Mouse (Mus musculus): ENCODE data around the gene Tex48. TPM values are rescaled to one million over a fixed set of nuclear protein-coding genes. Genes with fewer than 3 reads are reported as not detected.

Gene Tex48
- polyA plus RNA-seq, 1 experiment from 2014 or later, result not detected

DNA sequence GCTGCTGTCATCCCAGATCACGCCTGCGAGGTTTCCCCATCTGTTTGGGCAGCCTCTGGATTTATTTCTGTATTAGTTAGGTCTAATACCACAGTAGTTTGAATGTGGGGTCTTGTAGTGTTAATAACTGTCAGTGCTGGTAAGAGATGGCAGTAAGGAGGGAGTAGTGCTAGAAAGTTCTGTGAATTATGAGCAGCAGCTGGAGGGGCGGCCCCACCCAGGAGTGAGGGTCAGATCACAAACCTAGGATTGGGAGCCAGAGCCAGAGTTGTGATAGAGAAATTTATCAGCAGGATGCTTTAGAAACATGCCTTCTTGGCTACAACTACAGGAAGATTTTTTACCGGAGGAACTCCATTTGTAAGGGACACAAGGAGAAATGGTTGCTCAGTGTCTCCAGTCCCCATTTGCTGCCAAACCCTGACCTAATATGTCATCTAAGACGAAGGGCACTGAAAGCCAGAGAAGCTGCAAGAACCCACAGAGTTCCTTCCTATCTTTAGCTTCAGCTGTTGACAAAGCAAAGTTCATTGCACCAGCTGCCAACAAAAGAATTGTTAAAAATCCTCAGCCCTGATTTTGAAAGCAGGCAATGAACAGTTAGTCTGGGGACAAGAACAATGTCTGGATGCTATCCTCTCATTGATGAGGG lies 27.6 kb downstream of the Tex48 start:
- Histone ChIP-seq H3K4me3 (replicated peaks) (no peak overlapping the region), H3K27ac (no peak overlapping the region), H3K9me3 (no peaks in the 10 kb centered on the region), H3K9ac (replicated peaks) (no peak overlapping the region), H3K36me3 (no peaks in the 10 kb centered on the region), H3K4me1 (replicated peaks) (no peaks in the 10 kb centered on the region; the same call in 1 of the 2 replicates), H3K27me3 (no peaks in the 10 kb centered on the region), H3K4me2 (no peak overlapping the region)
- ATAC-seq (ENCODE audit: insufficient number of reproducible peaks, insufficient read depth, low FRiP score, low TSS enrichment, low read depth), result no peak
- WGBS, result 79% methylated on average over 5 of the region's 5 CpGs

- Histone ChIP-seq H3K9me3 (no peaks in the 10 kb centered on the region), H3K4me1 (replicated peaks) (no peaks in the 10 kb centered on the region; the same call in 1 of the 2 replicates), H3K27ac (no peak overlapping the region), H3K27me3 (no peaks in the 10 kb centered on the region), H3K9ac (replicated peaks) (no peak overlapping the region), H3K36me3 (no peaks in the 10 kb centered on the region), H3K4me3 (replicated peaks) (no peak overlapping the region), H3K4me2 (no peak overlapping the region)
- ATAC-seq (ENCODE audit: insufficient number of reproducible peaks, insufficient read depth, low FRiP score, low TSS enrichment, low read depth), result no peak
- 85% methylated on average over 4 of the region's 4 CpGs for WGBS
Measured at GRCm38 (mm10) chr4:63590538-63590937, 31.7 kb downstream of the Tex48 start.

- Histone ChIP-seq H3K36me3 (no peaks in the 10 kb centered on the region), H3K27me3 (no peaks in the 10 kb centered on the region), H3K4me1 (replicated peaks) (no peaks in the 10 kb centered on the region; the same call in 1 of the 2 replicates), H3K27ac (no peak overlapping the region), H3K4me3 (replicated peaks) (no peak overlapping the region), H3K4me2 (no peak overlapping the region), H3K9me3 (no peaks in the 10 kb centered on the region), H3K9ac (replicated peaks) (no peak overlapping the region)
- no peak for ATAC-seq (ENCODE audit: insufficient number of reproducible peaks, insufficient read depth, low FRiP score, low TSS enrichment, low read depth)
- 84% methylated on average over 7 of the region's 7 CpGs for WGBS
Measured at GRCm38 (mm10) chr4:63589987-63590386, 32.2 kb downstream of the Tex48 start.

GRCm38 (mm10) chr4:63586240-63586639 lies 36.0 kb downstream of the Tex48 start:
- Histone ChIP-seq H3K4me3 (replicated peaks) (no peak overlapping the region), H3K9ac (replicated peaks) (no peak overlapping the region), H3K9me3 (no peaks in the 10 kb centered on the region), H3K4me2 (no peak overlapping the region), H3K36me3 (peaks cover 10% of the 10 kb centered on the region; the same call in 1 of the 2 replicates), H3K27me3 (no peaks in the 10 kb centered on the region), H3K27ac (no peak overlapping the region), H3K4me1 (replicated peaks) (peaks cover 20% of the 10 kb centered on the region)
- WGBS, result 88% methylated on average over 2 of the region's 2 CpGs
- ATAC-seq (ENCODE audit: insufficient number of reproducible peaks, insufficient read depth, low FRiP score, low TSS enrichment, low read depth), result no peak

- Histone ChIP-seq H3K4me2 (no peak overlapping the region), H3K4me3 (replicated peaks) (no peak overlapping the region), H3K9me3 (no peaks in the 10 kb centered on the region), H3K36me3 (peaks cover 10% of the 10 kb centered on the region; the same call in 1 of the 2 replicates), H3K4me1 (replicated peaks) (peaks cover 23% of the 10 kb centered on the region), H3K27ac (no peak overlapping the region), H3K27me3 (no peaks in the 10 kb centered on the region), H3K9ac (replicated peaks) (no peak overlapping the region)
- ATAC-seq (ENCODE audit: insufficient number of reproducible peaks, insufficient read depth, low FRiP score, low TSS enrichment, low read depth), result no peak
- 93% methylated on average over 10 of the region's 10 CpGs for WGBS
Measured at GRCm38 (mm10) chr4:63585216-63585615, 37.0 kb downstream of the Tex48 start.

DNA sequence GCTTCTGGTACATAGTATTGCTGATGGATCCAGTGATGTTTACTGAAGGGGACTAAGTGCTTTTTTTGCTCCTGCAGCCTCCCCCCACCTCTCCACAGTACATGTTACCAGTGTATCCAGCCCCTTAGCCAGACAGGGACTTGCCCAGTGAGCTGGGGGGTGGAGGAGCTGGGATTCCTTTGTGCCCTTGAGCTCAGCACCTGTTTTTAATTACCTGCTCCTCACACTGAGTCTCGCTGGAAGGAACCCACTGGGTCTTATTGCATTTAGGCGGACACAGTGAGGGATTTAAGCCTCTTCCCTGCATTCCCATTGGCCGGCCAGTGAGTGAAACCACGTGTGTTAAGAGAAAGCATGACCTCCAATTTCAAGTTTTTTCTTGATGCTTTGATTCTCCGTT lies 39.6 kb downstream of the Tex48 start:
- 9% methylated on average over 5 of the region's 5 CpGs for WGBS
- Histone ChIP-seq H3K9me3 (peaks cover 3% of the 10 kb centered on the region; the same call in 1 of the 2 replicates), H3K36me3 (peaks cover 16% of the 10 kb centered on the region; the same call in 1 of the 2 replicates), H3K4me1 (replicated peaks) (peaks cover 28% of the 10 kb centered on the region), H3K4me3 (replicated peaks) (no peak overlapping the region), H3K9ac (replicated peaks) (no peak overlapping the region), H3K4me2 (no peak overlapping the region), H3K27me3 (no peaks in the 10 kb centered on the region), H3K27ac (peak overlapping the region; percentile 85)
- peak; percentile 79 for ATAC-seq (ENCODE audit: insufficient number of reproducible peaks, insufficient read depth, low FRiP score, low TSS enrichment, low read depth)

GRCm38 (mm10) chr4:63580078-63580477 lies 42.1 kb downstream of the Tex48 start:
- no peak overlapping the region for H3K9ac ChIP-seq (replicated peaks)
- no peaks in the 10 kb centered on the region for H3K27me3 ChIP-seq
- WGBS, result 51% methylated on average over 6 of the region's 6 CpGs
- H3K9me3 ChIP-seq, result peaks cover 7% of the 10 kb centered on the region
- no peak overlapping the region for H3K4me3 ChIP-seq (replicated peaks)
- H3K27ac ChIP-seq, result peak overlapping the region; percentile 5; the same call in 1 of the 2 replicates
- no peak for ATAC-seq (ENCODE audit: insufficient number of reproducible peaks, insufficient read depth, low FRiP score, low TSS enrichment, low read depth)
- H3K36me3 ChIP-seq, result peaks cover 21% of the 10 kb centered on the region; the same call in 1 of the 2 replicates
- H3K4me2 ChIP-seq, result no peak overlapping the region
- peaks cover 28% of the 10 kb centered on the region for H3K4me1 ChIP-seq (replicated peaks)

GRCm38 (mm10) chr4:63579649-63580048 lies 42.6 kb downstream of the Tex48 start:
- H3K9ac ChIP-seq (replicated peaks), result no peak overlapping the region
- peaks cover 28% of the 10 kb centered on the region for H3K4me1 ChIP-seq (replicated peaks)
- WGBS, result 89% methylated on average over 14 of the region's 14 CpGs
- H3K27ac ChIP-seq, result 0 out of 2 replicates have a peak overlapping the region, but pooled peaks have one; percentile 5
- peaks cover 21% of the 10 kb centered on the region; the same call in 1 of the 2 replicates for H3K36me3 ChIP-seq
- peaks cover 7% of the 10 kb centered on the region for H3K9me3 ChIP-seq
- no peak overlapping the region for H3K4me3 ChIP-seq (replicated peaks)
- H3K27me3 ChIP-seq, result no peaks in the 10 kb centered on the region
- no peak for ATAC-seq (ENCODE audit: insufficient number of reproducible peaks, insufficient read depth, low FRiP score, low TSS enrichment, low read depth)
- no peak overlapping the region for H3K4me2 ChIP-seq

- peaks cover 31% of the 10 kb centered on the region for H3K36me3 ChIP-seq
- WGBS, result 91% methylated on average over 5 of the region's 5 CpGs
- H3K27me3 ChIP-seq, result no peaks in the 10 kb centered on the region
- H3K4me3 ChIP-seq (replicated peaks), result no peak overlapping the region
- no peak for ATAC-seq (ENCODE audit: insufficient number of reproducible peaks, insufficient read depth, low FRiP score, low TSS enrichment, low read depth)
- no peak overlapping the region for H3K27ac ChIP-seq
- peaks cover 4% of the 10 kb centered on the region; the same call in 1 of the 2 replicates for H3K9me3 ChIP-seq
- H3K4me1 ChIP-seq (replicated peaks), result peaks cover 17% of the 10 kb centered on the region
- no peak overlapping the region for H3K9ac ChIP-seq (replicated peaks)
- no peak overlapping the region for H3K4me2 ChIP-seq
Measured at GRCm38 (mm10) chr4:63572621-63573020, 49.6 kb downstream of the Tex48 start.

DNA sequence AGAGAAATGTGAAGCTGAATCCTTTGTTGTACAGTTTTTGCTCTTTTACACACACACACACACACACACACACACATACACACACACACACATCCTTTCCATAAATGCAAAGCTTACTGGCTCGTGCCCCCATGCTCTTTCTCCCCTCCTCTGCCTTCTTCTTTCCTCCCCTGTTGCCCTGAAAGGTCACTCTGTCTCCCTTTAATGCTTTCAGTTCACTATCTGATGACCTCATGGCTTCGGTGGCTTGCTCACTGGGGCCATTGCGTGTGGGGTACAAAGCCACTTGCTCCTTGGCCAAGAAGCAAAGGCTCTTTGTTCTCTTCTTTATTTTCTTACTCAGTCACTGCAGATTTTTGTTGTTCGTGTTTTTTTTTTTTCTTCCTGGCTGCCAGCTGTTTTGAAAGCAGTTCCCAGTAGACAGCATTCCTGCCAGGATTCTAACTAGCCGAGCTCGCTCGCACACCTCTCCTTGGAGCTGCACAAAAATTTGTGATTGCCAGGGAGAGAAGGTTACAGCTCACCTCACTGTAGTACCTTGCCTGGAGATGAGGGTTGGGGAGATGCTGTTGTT lies 51.9 kb downstream of the Tex48 start:
- WGBS, result 37% methylated on average over 7 of the region's 7 CpGs
- Histone ChIP-seq H3K36me3 (peaks cover 38% of the 10 kb centered on the region), H3K4me3 (replicated peaks) (no peak overlapping the region), H3K9me3 (no peaks in the 10 kb centered on the region), H3K4me2 (no peak overlapping the region), H3K4me1 (replicated peaks) (peaks cover 17% of the 10 kb centered on the region), H3K9ac (replicated peaks) (no peak overlapping the region), H3K27me3 (no peaks in the 10 kb centered on the region), H3K27ac (peak overlapping the region; percentile 85)
- no peak for ATAC-seq (ENCODE audit: insufficient number of reproducible peaks, insufficient read depth, low FRiP score, low TSS enrichment, low read depth)

DNA sequence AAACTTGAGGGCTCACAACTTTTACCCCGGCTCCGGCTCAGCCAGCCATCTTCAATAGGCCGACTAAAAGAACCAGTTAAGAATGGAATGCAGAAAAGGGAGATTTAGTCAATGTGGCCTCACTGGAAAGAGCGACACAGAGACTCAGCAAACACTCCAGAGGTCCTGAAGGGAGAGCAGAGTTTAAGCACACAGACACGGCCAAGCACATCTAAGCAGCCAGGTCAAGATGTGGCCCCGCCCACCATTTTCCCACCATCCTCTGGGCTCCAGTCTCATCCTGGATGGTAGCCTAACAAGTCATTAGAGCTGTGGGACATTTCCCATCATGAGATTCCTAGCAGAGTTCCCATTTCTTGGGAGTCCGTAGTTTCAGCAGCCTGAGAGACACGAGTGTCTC lies 52.9 kb downstream of the Tex48 start:
- 89% methylated on average over 8 of the region's 8 CpGs for WGBS
- no peak for ATAC-seq (ENCODE audit: insufficient number of reproducible peaks, insufficient read depth, low FRiP score, low TSS enrichment, low read depth)
- peaks cover 39% of the 10 kb centered on the region for H3K36me3 ChIP-seq
- H3K4me3 ChIP-seq (replicated peaks), result no peak overlapping the region
- H3K27me3 ChIP-seq, result no peaks in the 10 kb centered on the region
- H3K9ac ChIP-seq (replicated peaks), result no peak overlapping the region
- H3K27ac ChIP-seq, result no peak overlapping the region
- H3K4me1 ChIP-seq (replicated peaks), result peaks cover 17% of the 10 kb centered on the region
- no peaks in the 10 kb centered on the region for H3K9me3 ChIP-seq
- no peak overlapping the region for H3K4me2 ChIP-seq
